Mouse (Mus musculus) megakaryocyte, adult 5-6 weeks (primary cell): ENCODE data around the gene A630010A05Rik. TPM values are rescaled to one million over a fixed set of nuclear protein-coding genes. Genes with fewer than 3 reads are reported as not detected.
"Not testable (repeated sequence)": the region's sequence is repeated elsewhere in the genome, so short reads cannot be mapped to it uniquely, and the experiment has no call there.

Source experiments
- ATAC-seq: 2 replicates; pipeline ENCODE4 v1.8.0; 2016; ENCODE audit warnings: mild to moderate bottlenecking, inconsistent platforms; ENCODE audit not compliant: poor library complexity, severe bottlenecking
- total RNA-seq, 2 experiments: library from RNA; stranded (forward) in 1 of 2; stranded (reverse) in 1 of 2; fragments of 153-499, 151-499 nt in 1 of 2; fragments of 221-1000, 200-1000 nt in 1 of 2; gene quantifications; 2 replicates each; pipeline versions ENCODE4 v1.2.3 to v1.2.4; 2015 to 2017

A630010A05Rik gene
- not detected in 2 replicates for total RNA-seq (2015)
- total RNA-seq (2017) = not detected in 2 replicates

- no peak for ATAC-seq
These were observed at the start of gene A630010A05Rik for GRCm38 (mm10) chr16:14562017-14562416. Gene A630010A05Rik, plus strand, starts transcription at chr16:14562317.

- no peak for ATAC-seq
These were observed 26.4 kb upstream of the A630010A05Rik start for GRCm38 (mm10) chr16:14535766-14536165.

- not testable (repeated sequence) for ATAC-seq
These were observed 4.9 kb upstream of the A630010A05Rik start for GRCm38 (mm10) chr16:14557191-14557590.

Other genes starting within 250 kb of the A630010A05Rik start
- gene Fopnl, start 244.9 kb upstream of the A630010A05Rik start, total RNA-seq (2015) = 70.0 and 77.0 TPM in 2 replicates
- gene Fopnl, start 244.9 kb upstream of the A630010A05Rik start, total RNA-seq (2017) = 31.8 and 39.4 TPM in 2 replicates
- gene Abcc1, start 200.8 kb upstream of the A630010A05Rik start, total RNA-seq (2015) = 13.3 and 18.0 TPM in 2 replicates
- 16.6 and 17.4 TPM in 2 replicates for gene Abcc1, start 200.8 kb upstream of the A630010A05Rik start, total RNA-seq (2017)